Mouse (Mus musculus) brain, embryonic 14.5 days (tissue): ENCODE results near the gene Selenom.

Experiments used
- CTCF ChIP-seq: fragments of 200-500 bp; IDR thresholded peaks from 2 replicates; pipeline ENCODE4 v1.5.1; 2012; ENCODE audit warnings: inconsistent platforms, mild to moderate bottlenecking, moderate library complexity, borderline replicate concordance; ENCODE audit not compliant: insufficient read depth, insufficient read length; ENCODE audit errors: extremely low read depth
- POLR2A ChIP-seq: fragments of 200-500 bp; IDR thresholded peaks from 2 replicates; pipeline ENCODE4 v1.6.1; 2012; ENCODE audit warnings: mild to moderate bottlenecking, inconsistent platforms, borderline replicate concordance; ENCODE audit not compliant: poor library complexity, insufficient read depth, insufficient read length, severe bottlenecking; ENCODE audit errors: extremely low read depth

GRCm38 (mm10) chr11:3495496-3495895, 19.0 kb upstream of the Selenom start:
- TF ChIP-seq CTCF, result no peak
- no peak for TF ChIP-seq POLR2A
